Mouse (Mus musculus) splenic B cell, adult 2 months (primary cell): Measurements from ENCODE around the gene Was.

Source experiments
- DNase-seq: peaks from one replicate; pipeline ENCODE4 v3.0.0-alpha.2; 2011; ENCODE audit warnings: low read depth, low spot score
- H3K27me3 ChIP-seq: 2 replicates; pipeline ENCODE4 v1.6.1; 2012; ENCODE audit warnings: mild to moderate bottlenecking, low read length, moderate library complexity, mixed read lengths; ENCODE audit not compliant: control insufficient read depth, poor library complexity, insufficient read depth, severe bottlenecking
- H3K36me3 ChIP-seq: 2 replicates; pipeline ENCODE4 v1.6.1; 2012; ENCODE audit warnings: mild to moderate bottlenecking, low read length, moderate library complexity, mixed read lengths; ENCODE audit not compliant: control insufficient read depth, poor library complexity, insufficient read depth, severe bottlenecking

Was gene

DNA sequence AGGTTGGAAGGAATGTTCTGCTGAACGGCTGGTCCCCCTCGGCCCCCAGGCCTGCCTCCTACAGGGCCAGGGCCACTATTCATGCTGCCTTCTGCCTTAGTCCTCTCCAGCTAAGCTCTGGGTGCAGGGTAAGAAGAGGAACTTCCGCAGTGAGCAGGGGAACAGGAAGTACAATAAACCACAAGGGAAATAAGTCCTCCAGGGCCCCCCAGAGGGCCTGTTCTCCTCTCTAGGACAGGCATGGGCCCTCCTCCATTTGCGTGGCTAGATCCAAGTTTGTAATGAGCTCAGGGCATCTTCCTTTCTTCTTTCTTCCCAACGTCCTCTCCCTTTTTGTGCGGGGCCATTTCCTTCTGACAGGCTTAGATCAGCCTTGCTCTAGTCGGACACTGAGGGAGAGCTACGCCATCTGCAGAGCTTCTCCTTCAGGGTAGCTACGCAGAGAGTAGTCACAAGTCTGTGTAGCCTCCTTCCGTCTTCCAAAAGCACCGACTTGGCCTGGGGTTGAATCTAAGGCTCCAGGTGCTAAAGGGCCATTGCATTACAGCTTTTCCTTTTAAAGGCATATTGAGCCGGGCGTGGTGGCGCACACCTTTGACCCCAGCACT is at the start of gene Was:
Gene Was, minus strand, starts transcription at position 153 of the 608 bp plus-strand sequence.
- Histone ChIP-seq H3K36me3 (peaks cover 8% of the 10 kb centered on the region), H3K27me3 (no peaks in the 10 kb centered on the region)
- DNase-seq = peak; percentile 75

DNA sequence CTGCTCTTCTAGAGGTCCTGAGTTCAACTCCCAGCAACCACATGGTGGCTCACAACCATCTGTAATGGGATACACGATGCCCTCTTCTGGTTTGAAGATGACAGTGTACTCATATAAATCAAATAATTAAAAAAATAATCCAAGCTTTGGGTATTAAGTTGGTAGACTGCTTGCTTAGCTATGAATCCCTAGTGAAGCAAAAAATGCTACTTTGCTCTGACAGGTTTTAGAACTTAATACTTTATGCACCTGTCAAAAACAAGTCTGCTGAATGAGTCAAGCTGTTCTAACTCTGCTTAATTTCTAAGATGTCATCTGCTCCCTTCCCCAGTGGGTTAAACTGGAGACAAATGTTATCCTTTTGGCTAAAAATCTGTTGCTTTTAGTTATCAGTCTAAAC is 49.2 kb upstream of the Was start:
- H3K27me3 ChIP-seq = no peaks in the 10 kb centered on the region
- peaks cover 12% of the 10 kb centered on the region; the same call in 1 of the 2 replicates for H3K36me3 ChIP-seq
- no peak for DNase-seq

DNA sequence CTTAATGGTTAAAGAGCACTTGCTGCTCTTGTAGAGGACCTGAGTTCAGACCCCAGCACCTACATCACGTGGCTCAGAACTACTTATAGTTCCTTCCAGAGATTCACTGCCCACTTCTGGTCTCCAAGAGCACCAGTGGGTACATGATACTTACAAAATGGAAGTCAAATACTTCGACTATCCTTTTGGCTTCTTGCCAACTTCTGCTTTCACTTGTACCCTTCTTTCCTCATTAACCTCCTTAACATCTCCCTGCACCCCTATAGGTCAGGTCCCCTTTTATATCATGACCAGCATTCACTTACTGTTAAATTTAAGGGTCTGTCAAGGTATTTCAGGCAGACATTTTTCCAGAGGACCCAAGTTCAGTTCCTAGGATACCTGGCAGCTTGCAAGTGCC is 45.6 kb upstream of the Was start:
- H3K36me3 ChIP-seq = no peaks in the 10 kb centered on the region; the same call in 1 of the 2 replicates
- peak; percentile 72 for DNase-seq
- H3K27me3 ChIP-seq = no peaks in the 10 kb centered on the region

DNA sequence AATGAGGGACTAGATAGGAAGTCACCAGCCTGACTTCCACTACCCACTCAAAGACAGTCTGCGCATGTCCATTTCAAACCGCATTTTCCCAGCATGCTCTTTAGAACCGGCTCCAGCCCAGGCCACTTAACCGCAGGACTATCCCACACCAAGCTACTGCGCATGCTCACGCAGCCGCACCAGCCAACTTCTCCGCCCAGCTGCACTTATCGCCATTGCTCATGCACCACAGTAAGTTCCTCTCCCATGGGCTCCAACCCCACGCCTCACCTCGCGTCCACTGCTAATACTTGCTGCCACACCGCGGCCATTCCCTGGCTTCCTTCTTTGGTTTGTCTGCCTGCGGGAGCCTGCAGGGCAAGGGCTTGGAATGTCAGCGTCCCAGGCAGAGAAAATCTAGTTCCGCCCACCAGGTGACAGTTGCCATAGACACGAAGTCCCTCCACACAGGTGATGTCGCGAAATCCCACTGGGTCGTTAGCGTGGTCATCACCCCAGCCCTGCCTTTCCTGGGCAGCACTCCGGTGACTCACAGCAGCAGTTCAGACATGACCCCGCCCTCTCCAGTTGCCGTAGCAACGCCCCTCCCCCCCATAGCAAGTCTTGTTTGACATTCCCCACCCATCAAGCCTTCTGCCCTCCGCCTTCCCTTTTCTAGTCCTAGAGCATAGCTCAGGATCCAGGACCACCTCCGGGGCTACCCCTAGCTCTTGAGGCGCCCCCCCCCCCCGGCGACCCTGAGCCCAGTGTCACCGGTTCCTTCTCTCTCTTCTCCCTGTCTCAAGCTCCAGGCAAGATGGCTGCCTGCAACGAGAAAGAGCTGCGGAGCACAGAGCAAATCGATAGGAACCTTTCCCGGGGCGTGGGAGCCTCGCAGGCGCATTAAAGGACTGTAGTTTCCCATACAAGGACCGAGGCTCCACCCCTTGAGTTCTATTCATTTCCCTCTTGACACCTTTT is 42.0 kb upstream of the Was start, which contains the start of gene Wdr13:
Gene Wdr13, minus strand, starts transcription at position 876 of the 960 bp plus-strand sequence.
- peak; percentile 95 for DNase-seq
- Histone ChIP-seq H3K36me3 (no peaks in the 10 kb centered on the region), H3K27me3 (no peaks in the 10 kb centered on the region)

DNA sequence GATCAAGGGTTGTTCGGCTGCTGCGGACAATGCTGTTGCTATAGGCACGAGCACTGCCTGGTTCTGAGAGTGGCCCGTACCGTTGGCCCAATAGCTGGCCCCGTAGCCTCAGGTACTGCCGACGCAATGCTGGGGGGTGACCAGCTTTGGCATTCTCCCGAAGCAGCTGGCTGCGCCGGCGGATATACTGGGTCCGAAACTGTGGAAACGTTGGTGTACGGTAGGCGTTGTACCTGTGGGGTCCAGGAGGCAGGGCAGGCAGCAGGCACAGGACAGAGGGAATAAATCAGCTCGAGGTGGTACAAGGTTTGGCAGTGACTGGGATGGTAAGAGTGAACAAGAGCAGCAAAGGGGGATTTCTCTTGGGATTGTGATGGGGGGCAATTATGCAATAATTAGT is 41.1 kb upstream of the Was start:
- no peaks in the 10 kb centered on the region for H3K27me3 ChIP-seq
- no peak for DNase-seq

DNA sequence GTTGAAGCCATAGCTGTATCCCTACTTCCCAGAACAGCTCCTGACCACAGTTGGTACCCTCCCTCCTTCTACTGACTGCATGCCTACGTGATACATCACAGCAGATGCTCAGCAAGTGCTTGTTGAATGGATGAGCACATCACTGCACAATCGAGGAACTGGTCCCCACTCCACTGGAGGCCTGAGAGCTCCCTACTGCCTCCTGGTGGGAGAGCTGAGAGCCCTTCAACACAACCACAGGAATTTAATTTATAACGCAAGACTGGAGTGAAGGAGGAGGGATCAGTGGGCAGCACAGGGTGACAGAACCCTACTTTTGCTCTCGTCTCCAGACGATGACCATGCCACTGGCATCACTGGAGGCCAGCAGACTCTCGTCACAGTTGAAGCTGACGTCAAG is 34.9 kb upstream of the Was start:
- Histone ChIP-seq H3K27me3 (no peaks in the 10 kb centered on the region), H3K36me3 (no peaks in the 10 kb centered on the region)
- DNase-seq = peak; percentile 39

More for the DNA sequence above, 41.1 kb upstream of the Was start:
- no peaks in the 10 kb centered on the region for H3K36me3 ChIP-seq

DNA sequence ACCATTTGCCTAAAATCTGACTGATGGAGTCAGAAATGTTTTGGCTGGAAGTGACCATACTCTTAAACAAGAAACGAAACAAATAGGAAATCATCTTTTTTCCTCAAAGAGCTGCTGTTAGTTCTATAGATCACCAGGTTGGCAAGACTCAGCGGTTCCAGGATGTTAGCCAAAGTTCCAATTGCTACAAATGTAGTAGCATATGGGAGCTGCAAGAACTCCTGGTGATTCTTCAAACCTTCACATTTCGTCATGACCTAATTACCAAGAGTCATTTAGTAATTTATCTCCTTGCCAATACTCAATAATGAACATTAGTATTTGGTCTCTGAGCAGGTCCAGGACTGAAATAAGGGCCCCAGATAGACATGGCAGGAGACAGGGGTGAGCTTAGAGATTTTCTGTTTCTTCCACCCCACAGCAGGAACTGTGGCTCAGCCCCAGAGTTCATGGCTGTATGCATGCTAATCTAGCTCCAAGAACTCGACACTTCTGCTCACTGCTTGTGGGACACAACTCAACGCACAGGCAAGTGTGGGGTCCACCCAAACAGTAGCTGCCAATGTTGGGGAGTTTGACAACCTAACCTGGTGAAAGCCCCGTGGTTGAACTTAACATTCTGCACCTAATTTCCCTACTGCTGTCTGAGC is 33.6 kb upstream of the Was start:
- no peak for DNase-seq
- Histone ChIP-seq H3K36me3 (no peaks in the 10 kb centered on the region), H3K27me3 (no peaks in the 10 kb centered on the region)

DNA sequence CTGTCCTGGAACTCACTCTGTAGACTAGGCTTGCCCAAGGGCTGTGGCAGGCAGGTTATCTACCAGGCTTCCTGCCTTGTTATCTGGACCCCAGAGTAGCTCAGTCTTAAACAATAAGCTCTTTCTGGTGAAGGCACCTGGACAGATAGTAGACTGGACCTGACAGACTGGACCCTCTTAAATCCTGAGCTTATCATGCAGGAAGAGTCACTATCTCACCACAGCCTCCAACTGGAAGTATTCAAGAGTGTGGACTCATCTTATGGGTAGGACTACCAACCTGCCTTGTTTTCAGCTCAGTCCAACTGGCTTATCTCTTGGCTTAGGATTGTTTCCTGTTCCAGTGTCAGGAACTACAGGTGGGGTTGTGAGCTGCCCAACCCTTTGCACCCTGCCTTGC is 27.0 kb upstream of the Was start:
- H3K36me3 ChIP-seq = no peaks in the 10 kb centered on the region
- DNase-seq = no peak
- H3K27me3 ChIP-seq = no peaks in the 10 kb centered on the region

DNA sequence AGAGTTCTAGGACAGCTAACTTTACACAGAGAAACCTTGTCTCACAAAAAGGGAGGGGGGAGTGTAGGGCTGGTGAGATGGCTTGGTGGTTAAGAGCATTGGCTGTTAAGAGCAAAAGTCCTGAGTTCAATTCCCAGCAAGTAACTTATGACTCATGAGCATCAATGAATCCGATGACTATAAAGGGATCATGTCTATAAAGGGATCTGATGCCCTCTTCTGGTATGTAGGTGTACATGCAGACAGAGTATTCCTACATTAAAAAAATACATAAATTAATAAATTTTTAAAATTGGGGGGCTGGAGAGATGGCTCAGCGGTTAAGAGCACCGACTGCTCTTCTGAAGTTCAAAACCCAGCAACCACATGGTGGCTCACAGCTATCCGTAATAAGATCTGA is 25.0 kb upstream of the Was start:
- Histone ChIP-seq H3K36me3 (no peaks in the 10 kb centered on the region), H3K27me3 (no peaks in the 10 kb centered on the region)
- peak; percentile 44 for DNase-seq

DNA sequence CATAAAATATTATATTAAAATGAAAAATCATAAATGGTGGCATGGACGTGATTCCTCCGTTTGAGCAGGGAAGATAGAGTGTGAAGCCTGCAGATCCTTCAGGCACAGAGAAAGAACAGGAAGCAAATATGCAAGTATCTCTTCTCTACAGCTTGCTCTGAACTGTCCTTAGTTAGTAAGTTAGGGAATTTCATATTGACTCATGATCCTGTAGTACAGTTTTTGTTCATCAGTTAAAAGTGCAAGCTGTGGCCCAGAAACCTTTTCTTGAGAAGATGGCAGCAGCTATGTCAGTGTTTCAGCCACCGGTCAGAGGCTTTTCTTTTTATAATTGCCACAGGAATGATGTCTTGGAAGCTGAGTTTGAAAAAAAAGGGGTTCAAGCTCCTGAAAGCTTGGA is 14.7 kb upstream of the Was start:
- no peaks in the 10 kb centered on the region for H3K27me3 ChIP-seq
- DNase-seq = no peak
- no peaks in the 10 kb centered on the region for H3K36me3 ChIP-seq

DNA sequence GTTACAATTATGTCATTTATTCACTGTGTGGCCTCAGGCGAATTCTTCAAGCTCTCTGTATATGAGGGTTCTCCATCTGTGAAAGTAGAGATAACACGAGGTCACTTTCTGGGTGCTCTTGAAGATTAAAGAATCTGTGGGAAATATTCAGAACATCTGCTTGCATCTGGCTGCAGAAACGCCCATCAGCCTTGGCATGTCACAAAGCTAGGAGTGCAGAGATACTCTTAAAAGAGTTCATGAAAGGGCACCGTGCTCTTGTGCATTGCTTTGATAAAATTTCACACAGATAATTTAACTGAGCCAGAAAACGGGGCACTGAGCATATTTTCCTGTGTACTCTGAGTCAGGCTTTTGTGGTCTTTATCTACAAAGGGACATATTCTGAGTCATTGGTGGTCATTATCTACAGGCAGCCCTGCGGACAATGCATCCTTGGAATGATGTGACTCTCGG is 11.9 kb upstream of the Was start:
- DNase-seq = no peak
- H3K36me3 ChIP-seq = no peaks in the 10 kb centered on the region
- no peaks in the 10 kb centered on the region for H3K27me3 ChIP-seq

DNA sequence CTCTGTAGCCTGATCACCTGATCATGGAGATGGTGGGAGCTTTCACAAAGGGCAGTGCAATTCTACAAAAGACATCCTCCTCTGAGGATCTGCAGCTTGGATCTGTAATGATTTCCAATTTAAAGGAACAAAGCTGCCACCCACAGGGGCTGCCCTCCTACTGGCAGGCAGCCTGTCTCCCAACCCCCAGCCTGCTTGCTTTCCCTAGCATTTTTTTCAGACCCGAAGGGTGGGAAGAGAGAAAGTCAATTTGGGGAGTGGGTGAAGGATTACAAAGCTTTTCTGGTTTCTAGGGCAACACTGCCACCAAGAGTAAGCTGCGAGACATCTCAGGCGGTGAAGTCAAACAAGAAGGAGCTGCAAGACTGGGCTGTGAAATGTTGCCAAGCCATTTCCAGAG is 10.7 kb upstream of the Was start:
- H3K36me3 ChIP-seq = no peaks in the 10 kb centered on the region
- no peak for DNase-seq

DNA sequence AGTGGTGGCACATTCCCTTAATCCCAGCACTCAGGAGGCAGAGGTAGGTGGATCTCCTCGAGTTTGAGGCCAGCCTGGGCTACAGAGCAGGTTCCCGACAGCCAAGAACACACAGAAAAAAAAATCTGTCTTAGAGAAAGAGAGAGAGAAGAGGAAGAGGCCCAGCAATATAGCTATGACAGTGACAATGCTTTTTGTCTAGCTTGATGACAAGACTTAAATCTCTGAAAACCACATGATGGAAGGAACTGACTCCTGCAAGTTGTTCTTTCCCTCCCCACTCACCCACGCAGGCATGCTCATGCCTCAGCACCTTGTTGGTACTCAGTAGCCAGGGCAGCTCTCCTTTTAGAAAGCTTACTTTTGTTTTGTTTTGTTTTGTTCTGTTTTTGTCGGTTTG is 9.1 kb upstream of the Was start:
- no peaks in the 10 kb centered on the region for H3K27me3 ChIP-seq
- H3K36me3 ChIP-seq = no peaks in the 10 kb centered on the region
- no peak for DNase-seq

More for the DNA sequence above, 10.7 kb upstream of the Was start:
- H3K27me3 ChIP-seq = no peaks in the 10 kb centered on the region

DNA sequence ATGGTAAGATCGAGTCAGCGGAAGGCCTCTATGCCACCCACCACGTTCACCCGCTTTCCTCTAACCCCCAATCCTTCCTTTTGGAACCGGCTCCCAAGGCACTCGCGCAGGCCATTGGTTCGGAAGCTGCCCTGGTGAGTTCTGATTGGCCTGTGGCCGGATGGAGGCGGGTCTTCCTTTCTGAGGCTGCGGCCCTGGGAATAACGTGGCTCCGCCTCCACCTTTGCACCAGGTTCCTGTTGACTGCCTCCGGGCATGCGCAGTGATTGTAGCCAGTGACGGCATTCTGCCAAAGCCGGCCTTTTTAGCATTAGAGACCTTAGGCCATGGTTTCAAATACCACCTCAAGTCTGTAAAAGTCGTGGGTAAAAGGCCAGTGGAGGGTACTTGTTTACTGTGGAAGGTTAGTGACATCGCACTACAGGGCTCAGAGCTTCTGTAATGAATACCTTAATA is 6.5 kb upstream of the Was start:
- Histone ChIP-seq H3K36me3 (no peaks in the 10 kb centered on the region), H3K27me3 (no peaks in the 10 kb centered on the region)
- peak; percentile 97 for DNase-seq
